In genomic region chr2:18998054-18998478, GRCm38 (mm10) we compare ENCODE assay signal across 7 mouse cellular contexts. TPM values are rescaled to one million over a fixed set of nuclear protein-coding genes. Genes with fewer than 3 reads are reported as not detected.
DNase-seq lines count a peak whose midpoint lies in the region; ATAC-seq lines count a peak whose summit lies in the region.

TSS of gene Pip4k2a (minus strand) at chr2:18998126.
TSS of gene 4930426L09Rik (plus strand) at chr2:18998343.

- peak within 1 kb of the TSS; percentile 85 for H3K4me2 ChIP-seq in embryonic facial prominence, embryonic 11.5 days (ENCODE audit: low read depth, low read length)
- H3K4me2 ChIP-seq in midbrain, embryonic 12.5 days (replicated peaks), result peak within 1 kb of the TSS; percentile 97

- H3K36me3 ChIP-seq in embryonic facial prominence, embryonic 11.5 days (replicated peaks; ENCODE audit: control insufficient read depth, insufficient read depth, low read depth, low read length), result no peaks in the 10 kb centered on the region
- H3K36me3 ChIP-seq in limb, embryonic 10.5 days, result no peaks in the 10 kb centered on the region
- no peaks in the 10 kb centered on the region for H3K36me3 ChIP-seq in midbrain, embryonic 12.5 days

- H3K9ac ChIP-seq in embryonic facial prominence, embryonic 11.5 days (replicated peaks; ENCODE audit: low read length), result peak within 1 kb of the TSS; percentile 82
- peak within 1 kb of the TSS; percentile 82 for H3K9ac ChIP-seq in midbrain, embryonic 12.5 days (replicated peaks)

- H3K27ac ChIP-seq in embryonic facial prominence, embryonic 11.5 days (replicated peaks; ENCODE audit: low read depth, low read length), result peak within 1 kb of the TSS; percentile 80
- H3K27ac ChIP-seq in limb, embryonic 10.5 days, result peak within 1 kb of the TSS; percentile 89
- peak within 1 kb of the TSS; percentile 94 for H3K27ac ChIP-seq in midbrain, embryonic 12.5 days (replicated peaks)

- H3K4me1 ChIP-seq in embryonic facial prominence, embryonic 11.5 days (ENCODE audit: control insufficient read depth, insufficient read depth, low read length), result no peaks in the 10 kb centered on the region
- peaks cover 52% of the 10 kb centered on the region for H3K4me1 ChIP-seq in limb, embryonic 10.5 days
- H3K4me1 ChIP-seq in midbrain, embryonic 12.5 days, result peaks cover 22% of the 10 kb centered on the region

- no peaks in the 10 kb centered on the region for H3K27me3 ChIP-seq in embryonic facial prominence, embryonic 11.5 days (ENCODE audit: control insufficient read depth, insufficient read depth, low read length)
- peaks cover 13% of the 10 kb centered on the region for H3K27me3 ChIP-seq in limb, embryonic 10.5 days (ENCODE audit: low read depth, poor library complexity, severe bottlenecking)
- H3K27me3 ChIP-seq in midbrain, embryonic 12.5 days, result peaks cover 8% of the 10 kb centered on the region

- peak within 1 kb of the TSS; percentile 63 for H3K4me3 ChIP-seq in embryonic facial prominence, embryonic 11.5 days (ENCODE audit: low read depth, low read length)
- H3K4me3 ChIP-seq in limb, embryonic 10.5 days, result peak within 1 kb of the TSS; percentile 72
- peak within 1 kb of the TSS; percentile 77 for H3K4me3 ChIP-seq in midbrain, embryonic 12.5 days

- peak; percentile 98 for ATAC-seq in embryonic facial prominence, embryonic 11.5 days (replicated peaks; ENCODE audit: insufficient number of reproducible peaks, low FRiP score, low TSS enrichment, low read depth)
- peak; percentile 97 for ATAC-seq in midbrain, embryonic 12.5 days (ENCODE audit: low FRiP score, low read depth)

- H3K9me3 ChIP-seq in embryonic facial prominence, embryonic 11.5 days (replicated peaks; ENCODE audit: control insufficient read depth, low read length), result no peaks in the 10 kb centered on the region
- H3K9me3 ChIP-seq in limb, embryonic 10.5 days (replicated peaks), result no peaks in the 10 kb centered on the region
- H3K9me3 ChIP-seq in midbrain, embryonic 12.5 days, result no peaks in the 10 kb centered on the region

- DNase-seq in adrenal gland, postnatal 25 days, result peak; percentile 95
- peak; percentile 93 for DNase-seq in embryonic facial prominence, embryonic 11.5 days (ENCODE audit: low spot score)
- peak; percentile 100 for DNase-seq in heart, adult 11 months
- peak; percentile 93 for DNase-seq in kidney, adult 18-20 months
- DNase-seq in limb, embryonic 10.5 days (ENCODE audit: low spot score), result peak; percentile 91
- DNase-seq in skeletal muscle tissue, adult 2 months (ENCODE audit: low read depth, low spot score), result peak; percentile 68

- under 1% methylated on average over 58 of the region's 66 CpGs for WGBS in embryonic facial prominence, embryonic 11.5 days
- WGBS in limb, embryonic 10.5 days, result under 1% methylated on average over 66 of the region's 66 CpGs
- under 1% methylated on average over 66 of the region's 66 CpGs for whole genome bisulfite sequencing in midbrain, embryonic 12.5 days

RNA-seq across cellular contexts. Expression of gene Pip4k2a, which starts in this region (rescaled TPM):
- 39.3 and 40.0 TPM in 2 replicates for total RNA-seq in adrenal gland, postnatal 25 days (2021)
- 9.5 and 9.7 TPM in 2 replicates for polyA plus RNA-seq in embryonic facial prominence, embryonic 11.5 days (2014; fragmentation: Nextera tagmentation; extraction: Ambion mirVana)
- 5.6 and 6.7 TPM in 2 replicates for polyA plus RNA-seq in limb, embryonic 10.5 days (2016; fragmentation: Nextera tagmentation; extraction: Ambion mirVana)
- 10.7 and 12.0 TPM in 2 replicates for polyA plus RNA-seq in midbrain, embryonic 12.5 days (2016; fragmentation: Nextera tagmentation; extraction: Ambion mirVana)

RNA-seq across cellular contexts. Expression of gene 4930426L09Rik, which starts in this region (rescaled TPM):
- total RNA-seq in adrenal gland, postnatal 25 days (2021), result 0.62 and 1.1 TPM in 2 replicates
- 0.24 and 0.32 TPM in 2 replicates for polyA plus RNA-seq in embryonic facial prominence, embryonic 11.5 days (2014; fragmentation: Nextera tagmentation; extraction: Ambion mirVana)
- 0.20 and 0.25 TPM in 2 replicates for polyA plus RNA-seq in limb, embryonic 10.5 days (2016; fragmentation: Nextera tagmentation; extraction: Ambion mirVana)
- polyA plus RNA-seq in midbrain, embryonic 12.5 days (2016; fragmentation: Nextera tagmentation; extraction: Ambion mirVana), result 0.37 and 0.92 TPM in 2 replicates

Comparison
In these comparisons a context has a peak if more than half of its experiments do, and no peak if none do; other contexts are left out.
1. Peak in every context shown above with its lines: DNase-seq, ATAC-seq, H3K4me3 ChIP-seq and H3K27ac ChIP-seq.